Mouse (Mus musculus) midbrain, embryonic 12.5 days (tissue): ENCODE data around the gene Cadps. TPM values are rescaled to one million over a fixed set of nuclear protein-coding genes. Genes with fewer than 3 reads are reported as not detected.

Experiments used
- ATAC-seq: fragments of 200-750 bp; cut with Nextera tagmentation; 2 replicates; pipeline ENCODE4 v1.8.0; 2017; ENCODE audit warnings: low read depth, moderate TSS enrichment, moderate library complexity; ENCODE audit not compliant: low FRiP score
- H3K27ac ChIP-seq: fragments of 300-500 bp; sonication (generic); replicated peaks from 2 replicates; pipeline ENCODE4 v1.5.1; 2016; ENCODE audit warnings: mild to moderate bottlenecking
- H3K27me3 ChIP-seq: fragments of 300-500 bp; sonication (generic); 2 replicates; pipeline ENCODE4 v1.6.1; 2016; ENCODE audit warnings: mild to moderate bottlenecking
- H3K36me3 ChIP-seq: fragments of 300-500 bp; sonication (generic); 2 replicates; pipeline ENCODE4 v1.6.1; 2016
- H3K4me1 ChIP-seq: fragments of 300-500 bp; sonication (generic); 2 replicates; pipeline ENCODE4 v1.6.1; 2016
- H3K4me2 ChIP-seq: fragments of 300-500 bp; sonication (generic); replicated peaks from 2 replicates; pipeline ENCODE4 v1.6.1; 2016; ENCODE audit warnings: mild to moderate bottlenecking, moderate library complexity
- H3K4me3 ChIP-seq: fragments of 300-500 bp; sonication (generic); 2 replicates; pipeline ENCODE4 v1.5.1; 2016; ENCODE audit warnings: mild to moderate bottlenecking
- H3K9ac ChIP-seq: fragments of 300-500 bp; sonication (generic); replicated peaks from 2 replicates; pipeline ENCODE4 v1.6.1; 2016; ENCODE audit warnings: mild to moderate bottlenecking, moderate library complexity
- H3K9me3 ChIP-seq: fragments of 300-500 bp; sonication (generic); 2 replicates; pipeline ENCODE4 v1.6.1; 2016; ENCODE audit warnings: mild to moderate bottlenecking
- WGBS: fragments of 180-500 bp; shearing (Covaris S2); methylation state at CpG from one replicate; pipeline ENCODE4 v1.1.7; 2016; 5-methylcytosine and 5-hydroxymethylcytosine counted together
- polyA plus RNA-seq: library from polyadenylated mRNA; unstranded; fragments of >200 nt; fragmentation: Nextera tagmentation; extraction: Ambion mirVana; gene quantifications from 2 replicates; pipeline ENCODE4 v1.2.1, GENCODE M21; 2016

Gene Cadps
- polyA plus RNA-seq, 1 experiment from 2014 or later: 15.0 TPM

DNA sequence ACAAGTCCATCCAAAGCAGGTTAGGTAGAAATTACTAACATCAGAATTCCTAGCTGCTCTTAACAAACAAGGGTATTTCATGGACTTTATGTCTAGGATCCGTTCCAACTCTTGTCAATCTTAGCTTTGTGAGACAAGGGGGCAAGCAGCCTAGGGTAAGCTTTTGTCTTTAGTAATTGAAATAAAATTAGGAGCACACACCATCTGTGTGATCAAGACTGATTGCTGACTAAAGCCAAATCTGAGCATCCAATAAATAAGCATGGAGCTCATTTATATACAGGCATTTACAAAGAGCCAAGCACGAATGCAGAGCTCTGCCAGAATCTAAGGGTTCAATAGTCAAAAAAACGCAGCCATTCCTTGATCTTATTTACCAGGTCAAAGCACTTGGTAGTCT lies 104.1 kb downstream of the Cadps start:
- Histone ChIP-seq H3K4me2 (no peak overlapping the region), H3K9ac (no peak overlapping the region), H3K9me3 (no peaks in the 10 kb centered on the region), H3K36me3 (0 out of 2 replicates have a peak, but pooled peaks cover 4% of the 10 kb centered on the region), H3K27me3 (no peaks in the 10 kb centered on the region), H3K4me3 (no peak overlapping the region), H3K27ac (no peak overlapping the region), H3K4me1 (no peaks in the 10 kb centered on the region)
- 43% methylated on average over 3 of the region's 3 CpGs for WGBS
- no peak for ATAC-seq

DNA sequence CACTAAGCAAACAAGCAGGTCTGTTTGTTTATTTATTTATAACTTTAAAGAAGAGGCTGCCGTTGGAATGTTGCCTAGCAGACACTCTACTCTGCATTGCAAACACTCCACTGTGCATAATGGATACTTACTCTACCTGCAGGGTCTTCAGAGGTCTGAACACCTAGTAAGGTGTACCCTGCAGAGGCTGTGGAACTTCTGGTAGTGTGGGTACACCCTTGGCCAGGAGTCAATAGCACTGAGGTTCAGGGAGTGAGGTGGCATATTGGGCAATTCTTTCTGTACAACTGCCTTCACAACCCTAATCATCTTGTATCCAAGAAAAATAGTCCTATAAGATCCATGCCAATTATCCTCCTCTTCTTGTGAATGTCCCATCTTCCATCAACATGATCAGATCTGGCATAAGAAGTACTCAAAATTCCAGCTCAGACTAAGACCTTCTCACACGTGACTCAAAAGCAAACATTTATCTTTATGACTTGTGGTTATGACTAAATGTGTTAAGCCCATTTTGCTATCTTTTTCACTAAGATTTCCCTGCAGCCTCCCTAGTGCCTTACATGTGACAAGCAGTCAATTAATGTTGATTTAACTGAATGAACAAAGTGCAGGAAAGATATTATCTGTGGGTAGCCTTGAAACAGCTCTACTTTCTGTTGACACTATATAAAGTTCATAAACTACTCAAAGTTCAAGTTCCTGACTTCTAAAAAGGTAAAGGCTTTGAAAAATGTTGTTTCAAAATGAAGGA lies 106.8 kb downstream of the Cadps start:
- no peak for ATAC-seq
- no peaks in the 10 kb centered on the region for H3K4me1 ChIP-seq
- no peaks in the 10 kb centered on the region for H3K27me3 ChIP-seq
- H3K27ac ChIP-seq: no peak overlapping the region
- H3K4me3 ChIP-seq: no peak overlapping the region
- no peak overlapping the region for H3K4me2 ChIP-seq
- no peak overlapping the region for H3K9ac ChIP-seq
- H3K36me3 ChIP-seq: 0 out of 2 replicates have a peak, but pooled peaks cover 4% of the 10 kb centered on the region
- WGBS: 75% methylated on average over 2 of the region's 2 CpGs
- H3K9me3 ChIP-seq: no peaks in the 10 kb centered on the region

- WGBS: 89% methylated on average over 3 of the region's 3 CpGs
- Histone ChIP-seq H3K9ac (no peak overlapping the region), H3K9me3 (no peaks in the 10 kb centered on the region), H3K4me3 (no peak overlapping the region), H3K27me3 (no peaks in the 10 kb centered on the region), H3K36me3 (peaks cover 6% of the 10 kb centered on the region; the same call in 1 of the 2 replicates), H3K4me2 (no peak overlapping the region), H3K4me1 (no peaks in the 10 kb centered on the region), H3K27ac (no peak overlapping the region)
- no peak for ATAC-seq
Observed at GRCm38 (mm10) chr14:12707395-12707794, 115.5 kb downstream of the Cadps start.

DNA sequence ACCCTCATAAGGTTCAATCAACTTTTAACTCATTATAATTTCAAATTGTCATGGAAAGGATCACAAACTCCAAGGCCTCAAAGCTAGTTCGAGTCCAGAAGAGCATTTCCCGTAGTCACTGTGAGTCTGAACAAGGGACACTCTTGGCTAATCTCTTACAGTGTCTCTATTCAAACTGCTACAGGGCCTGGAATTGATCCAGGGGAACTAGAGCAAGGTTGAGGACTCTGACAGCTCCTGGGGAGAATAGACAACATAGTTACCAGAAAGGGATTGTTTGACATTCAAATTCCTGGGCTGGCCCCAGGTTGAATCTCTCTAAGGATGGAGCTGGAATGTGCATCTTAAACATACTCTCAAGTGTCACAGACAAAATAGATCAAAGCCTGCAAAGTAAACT lies 118.4 kb downstream of the Cadps start:
- H3K4me2 ChIP-seq: no peak overlapping the region
- H3K9me3 ChIP-seq: no peaks in the 10 kb centered on the region
- WGBS: 59% methylated on average over 2 of the region's 2 CpGs
- no peak overlapping the region for H3K9ac ChIP-seq
- no peaks in the 10 kb centered on the region for H3K4me1 ChIP-seq
- peaks cover 6% of the 10 kb centered on the region; the same call in 1 of the 2 replicates for H3K36me3 ChIP-seq
- H3K27me3 ChIP-seq: no peaks in the 10 kb centered on the region
- no peak overlapping the region for H3K27ac ChIP-seq
- H3K4me3 ChIP-seq: no peak overlapping the region
- ATAC-seq: no peak

DNA sequence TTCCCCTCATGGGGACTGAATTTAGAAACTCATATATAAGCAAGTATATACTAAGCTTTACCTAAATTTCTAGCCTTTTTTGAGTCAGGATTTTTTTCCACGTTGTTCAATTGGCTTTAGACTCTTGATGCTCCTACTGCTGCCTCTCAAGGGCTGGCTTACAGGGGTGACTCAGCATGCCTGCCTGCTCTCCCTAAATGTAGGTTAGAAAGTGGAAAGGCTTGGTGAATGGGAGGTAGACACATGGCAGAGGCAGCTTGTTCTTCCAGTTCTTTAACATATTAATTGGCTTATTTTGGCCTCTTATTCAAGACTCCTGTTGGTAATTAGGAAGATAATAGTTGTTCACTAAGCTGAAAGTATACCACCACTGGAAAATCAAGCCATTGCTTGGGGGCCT lies 132.7 kb downstream of the Cadps start:
- Histone ChIP-seq H3K36me3 (no peaks in the 10 kb centered on the region), H3K9me3 (no peaks in the 10 kb centered on the region), H3K4me3 (no peak overlapping the region), H3K4me2 (no peak overlapping the region), H3K27ac (no peak overlapping the region), H3K27me3 (no peaks in the 10 kb centered on the region), H3K4me1 (no peaks in the 10 kb centered on the region), H3K9ac (no peak overlapping the region)
- WGBS: 23% methylated on average over 1 of the region's 1 CpGs
- no peak for ATAC-seq

DNA sequence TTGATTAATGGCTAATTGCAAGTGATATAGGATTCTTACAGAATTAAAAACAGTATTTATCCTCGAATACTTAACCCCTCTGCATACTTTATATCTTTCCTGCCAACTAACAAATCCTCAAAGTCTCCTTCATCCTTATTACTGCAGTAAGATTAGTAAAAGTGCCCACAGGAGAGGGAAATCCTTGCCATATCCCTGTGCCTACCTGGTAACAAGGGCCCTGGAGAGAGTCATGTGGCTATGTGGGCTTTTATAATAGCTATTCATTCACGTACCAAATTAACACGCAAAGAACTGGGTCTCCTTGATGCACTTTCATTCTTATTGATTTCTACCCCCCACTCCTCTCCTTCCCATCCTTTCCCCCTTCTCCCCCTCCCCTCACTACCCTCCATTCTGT lies 137.9 kb downstream of the Cadps start:
- WGBS: 80% methylated on average over 3 of the region's 3 CpGs
- Histone ChIP-seq H3K36me3 (no peaks in the 10 kb centered on the region), H3K9ac (no peak overlapping the region), H3K27me3 (no peaks in the 10 kb centered on the region), H3K4me2 (no peak overlapping the region), H3K4me3 (no peak overlapping the region), H3K27ac (no peak overlapping the region), H3K9me3 (no peaks in the 10 kb centered on the region), H3K4me1 (no peaks in the 10 kb centered on the region)
- ATAC-seq: no peak

GRCm38 (mm10) chr14:12680819-12681638 lies 141.8 kb downstream of the Cadps start:
- H3K9ac ChIP-seq: no peak overlapping the region
- H3K27ac ChIP-seq: no peak overlapping the region
- H3K27me3 ChIP-seq: no peaks in the 10 kb centered on the region
- H3K4me1 ChIP-seq: no peaks in the 10 kb centered on the region
- peak; percentile 27; the same call in 1 of the 2 replicates for ATAC-seq
- no peaks in the 10 kb centered on the region for H3K9me3 ChIP-seq
- no peak overlapping the region for H3K4me3 ChIP-seq
- H3K36me3 ChIP-seq: no peaks in the 10 kb centered on the region
- no peak overlapping the region for H3K4me2 ChIP-seq
- WGBS: 73% methylated on average over 3 of the region's 3 CpGs

- no peak for ATAC-seq
- no peak overlapping the region for H3K4me3 ChIP-seq
- no peak overlapping the region for H3K4me2 ChIP-seq
- no peak overlapping the region for H3K27ac ChIP-seq
- no peak overlapping the region for H3K9ac ChIP-seq
- WGBS: 76% methylated on average over 2 of the region's 2 CpGs
- H3K36me3 ChIP-seq: no peaks in the 10 kb centered on the region
- H3K27me3 ChIP-seq: no peaks in the 10 kb centered on the region
- H3K9me3 ChIP-seq: no peaks in the 10 kb centered on the region
- no peaks in the 10 kb centered on the region for H3K4me1 ChIP-seq
Observed at GRCm38 (mm10) chr14:12661430-12661829, 161.4 kb downstream of the Cadps start.

DNA sequence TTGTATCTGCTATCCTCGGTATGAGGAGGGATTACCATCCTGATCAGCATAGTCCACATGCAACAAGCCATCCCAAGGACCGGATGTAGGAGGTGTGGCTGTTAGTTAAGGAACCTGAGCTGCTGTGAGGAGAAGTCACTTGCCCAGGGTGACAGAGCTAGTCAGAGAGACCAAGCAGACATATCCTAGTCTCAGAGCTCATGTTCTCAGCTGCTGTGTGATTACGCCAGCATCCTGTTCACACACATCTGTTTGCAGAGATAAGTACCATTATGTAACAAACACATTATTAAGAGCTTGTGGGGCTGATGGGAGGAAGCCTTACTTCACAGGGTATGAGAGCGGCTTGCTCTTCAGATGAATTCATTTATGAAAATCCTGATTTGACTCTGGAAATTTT lies 165.5 kb downstream of the Cadps start:
- Histone ChIP-seq H3K9me3 (no peaks in the 10 kb centered on the region), H3K4me2 (no peak overlapping the region), H3K4me3 (no peak overlapping the region), H3K9ac (no peak overlapping the region), H3K36me3 (no peaks in the 10 kb centered on the region), H3K27ac (no peak overlapping the region), H3K4me1 (no peaks in the 10 kb centered on the region), H3K27me3 (no peaks in the 10 kb centered on the region)
- 0 out of 2 replicates have a peak, but pooled peaks have one; percentile 44 for ATAC-seq
- WGBS: 76% methylated on average over 4 of the region's 4 CpGs

DNA sequence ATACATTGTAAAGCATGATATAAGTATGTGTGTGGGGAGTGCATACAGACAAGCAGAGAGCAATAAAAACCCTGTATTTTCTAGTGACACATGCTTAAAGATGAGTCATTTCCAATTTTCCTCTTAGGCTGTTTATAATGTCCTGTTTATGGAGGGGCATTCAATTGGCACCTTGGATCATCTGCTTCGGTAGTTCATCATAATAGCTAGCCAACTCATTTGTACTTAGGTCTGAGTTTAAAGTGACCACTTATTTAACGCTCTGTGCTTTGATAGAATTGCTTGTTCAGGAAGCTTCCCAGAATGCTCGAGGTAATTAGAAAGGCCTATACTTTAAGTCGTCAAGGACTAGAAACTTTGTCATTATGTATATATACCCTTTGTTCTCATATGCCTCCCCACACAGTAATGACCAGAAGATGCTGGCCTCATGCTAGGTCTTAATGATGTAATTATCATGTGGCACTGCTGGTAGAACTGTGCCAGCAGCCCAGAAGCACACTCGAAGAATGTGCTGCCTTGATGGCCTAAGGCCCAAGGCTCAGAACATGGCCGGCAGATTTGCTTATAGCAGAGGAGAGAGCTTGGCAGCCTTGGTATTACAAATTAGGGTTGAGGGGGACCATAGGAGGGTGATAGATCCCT lies 179.9 kb downstream of the Cadps start:
- no peak overlapping the region for H3K27ac ChIP-seq
- no peaks in the 10 kb centered on the region for H3K36me3 ChIP-seq
- H3K4me1 ChIP-seq: no peaks in the 10 kb centered on the region; the same call in 1 of the 2 replicates
- 75% methylated on average over 6 of the region's 6 CpGs for WGBS
- no peak overlapping the region for H3K4me2 ChIP-seq
- ATAC-seq: 0 out of 2 replicates have a peak, but pooled peaks have one; percentile 30
- no peak overlapping the region for H3K4me3 ChIP-seq
- no peaks in the 10 kb centered on the region for H3K9me3 ChIP-seq
- H3K27me3 ChIP-seq: no peaks in the 10 kb centered on the region
- H3K9ac ChIP-seq: no peak overlapping the region

DNA sequence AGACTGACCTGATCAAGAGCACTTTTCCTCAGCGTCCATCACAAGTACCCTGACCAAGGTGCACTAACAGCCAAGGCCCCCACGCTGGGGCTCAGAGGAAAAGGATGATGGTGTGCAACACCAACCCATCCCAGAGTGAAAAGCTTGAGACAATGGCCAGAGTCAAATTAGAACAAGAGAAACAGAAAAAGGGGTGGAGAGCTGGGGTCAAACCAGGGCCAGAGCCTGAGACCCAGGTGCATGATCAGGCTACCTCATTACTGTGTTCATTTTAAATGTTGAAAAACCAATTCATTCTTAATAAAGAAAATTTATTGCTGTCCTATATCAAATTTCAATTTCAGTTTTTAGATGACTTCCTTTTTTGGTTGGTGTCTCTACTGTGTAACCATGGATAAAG lies 184.1 kb downstream of the Cadps start:
- WGBS: 72% methylated on average over 2 of the region's 2 CpGs
- no peak for ATAC-seq
- no peaks in the 10 kb centered on the region; the same call in 1 of the 2 replicates for H3K4me1 ChIP-seq
- no peak overlapping the region for H3K4me3 ChIP-seq
- H3K4me2 ChIP-seq: no peak overlapping the region
- H3K27ac ChIP-seq: no peak overlapping the region
- no peaks in the 10 kb centered on the region for H3K9me3 ChIP-seq
- no peaks in the 10 kb centered on the region for H3K36me3 ChIP-seq
- H3K9ac ChIP-seq: no peak overlapping the region
- no peaks in the 10 kb centered on the region for H3K27me3 ChIP-seq
